In genomic region chr16:4645867-4646266, GRCm38 (mm10) we compare ENCODE assay signal across 18 mouse cellular contexts. TPM values are rescaled to one million over a fixed set of nuclear protein-coding genes. Genes with fewer than 3 reads are reported as not detected.
A peak's percentile ranks its signal among the peaks of the same experiment; 100 is the strongest.
DNase-seq lines count a peak whose midpoint lies in the region; ATAC-seq and TF ChIP-seq lines count a peak whose summit lies in the region.
"Had no signal": no experiment of that assay in that cellular context is flagged by ENCODE, and none has a peak within 500 bp of the region (broad histone marks: within the 10 kb centered on the region; RNA-seq: fewer than 3 reads in every experiment).

No protein-coding gene starts in this region.

- no peak for TF ChIP-seq CTCF in gastrocnemius, adult 2 months (IDR thresholded peaks at IDR 0.05)

- no peaks in the 10 kb centered on the region for H3K27me3 ChIP-seq in hindbrain, embryonic 10.5 days (ENCODE audit: insufficient read depth, poor library complexity, severe bottlenecking)
- no peaks in the 10 kb centered on the region for H3K27me3 ChIP-seq in hindbrain, embryonic 14.5 days (ENCODE audit: control insufficient read depth, insufficient read depth, low read length)
- H3K27me3 ChIP-seq in embryonic facial prominence, embryonic 10.5 days (replicated peaks; ENCODE audit: low read depth, poor library complexity, severe bottlenecking), result no peaks in the 10 kb centered on the region
- no peaks in the 10 kb centered on the region for H3K27me3 ChIP-seq in limb, embryonic 13.5 days
- H3K27me3 ChIP-seq: liver, embryonic 12.5 days; lung, embryonic 15.5 days had no signal

- no peak overlapping the region for H3K4me2 ChIP-seq in hindbrain, embryonic 14.5 days (replicated peaks)
- peak overlapping the region; percentile 45; the same call in 1 of the 2 replicates for H3K4me2 ChIP-seq in limb, embryonic 13.5 days (replicated peaks)
- H3K4me2 ChIP-seq: liver, embryonic 12.5 days; lung, embryonic 15.5 days had no signal

- no peak overlapping the region for H3K9ac ChIP-seq in hindbrain, embryonic 14.5 days
- peak overlapping the region; percentile 31; the same call in 1 of the 2 replicates for H3K9ac ChIP-seq in limb, embryonic 13.5 days
- H3K9ac ChIP-seq: liver, embryonic 12.5 days; lung, embryonic 15.5 days had no signal

- H3K4me3 ChIP-seq in gastrocnemius, adult 2 months, result no peak overlapping the region
- H3K4me3 ChIP-seq in hindbrain, embryonic 10.5 days, result no peak overlapping the region
- no peak overlapping the region for H3K4me3 ChIP-seq in hindbrain, embryonic 14.5 days (replicated peaks; ENCODE audit: low read length)
- no peak overlapping the region for H3K4me3 ChIP-seq in embryonic facial prominence, embryonic 10.5 days
- H3K4me3 ChIP-seq in limb, embryonic 13.5 days, result no peak overlapping the region
- H3K4me3 ChIP-seq: liver, embryonic 12.5 days; lung, embryonic 15.5 days had no signal

- 83% methylated on average over 4 of the region's 4 CpGs for WGBS in hindbrain, embryonic 10.5 days
- WGBS in hindbrain, embryonic 14.5 days, result 75% methylated on average over 4 of the region's 4 CpGs
- 81% methylated on average over 4 of the region's 4 CpGs for WGBS in embryonic facial prominence, embryonic 10.5 days
- 75% methylated on average over 4 of the region's 4 CpGs for WGBS in limb, embryonic 13.5 days

- peak; percentile 12 for DNase-seq in gastrocnemius, adult 2 months
- no peak for DNase-seq in gastrocnemius, postnatal 14 days
- no peak for DNase-seq in hindbrain, embryonic 10.5 days (ENCODE audit: low spot score)
- DNase-seq in hindbrain, embryonic 14.5 days (ENCODE audit: low spot score), result no peak
- DNase-seq in embryonic facial prominence, embryonic 10.5 days (ENCODE audit: low spot score), result no peak
- DNase-seq in T-cell, adult 2 months (ENCODE audit: low spot score), result no peak
- DNase-seq: adrenal gland, adult 8-10 months; cerebellum, postnatal 25 days; gastrocnemius, postnatal 10 days; kidney, adult 18-20 months; kidney, postnatal 4 days; retina, postnatal 1 day; right cerebral cortex, postnatal 4 days; thymus, postnatal 4 days had no signal

- peaks cover 85% of the 10 kb centered on the region for H3K4me1 ChIP-seq in hindbrain, embryonic 10.5 days (replicated peaks)
- peaks cover 25% of the 10 kb centered on the region for H3K4me1 ChIP-seq in hindbrain, embryonic 14.5 days (replicated peaks; ENCODE audit: control insufficient read depth, insufficient read depth, low read length)
- peaks cover 100% of the 10 kb centered on the region for H3K4me1 ChIP-seq in embryonic facial prominence, embryonic 10.5 days
- H3K4me1 ChIP-seq in limb, embryonic 13.5 days, result peaks cover 97% of the 10 kb centered on the region

- peak overlapping the region; percentile 78 for H3K27ac ChIP-seq in gastrocnemius, adult 2 months
- H3K27ac ChIP-seq in hindbrain, embryonic 10.5 days, result peak overlapping the region; percentile 66; the same call in 1 of the 2 replicates
- no peak overlapping the region for H3K27ac ChIP-seq in hindbrain, embryonic 14.5 days
- peak overlapping the region; percentile 68 for H3K27ac ChIP-seq in embryonic facial prominence, embryonic 10.5 days (replicated peaks)
- peak overlapping the region; percentile 82; the same call in 1 of the 2 replicates for H3K27ac ChIP-seq in limb, embryonic 13.5 days
- H3K27ac ChIP-seq: liver, embryonic 12.5 days had no signal

- intact Hi-C loops in gastrocnemius, adult 2 months (cut with DNase I), result no loop called here
- intact Hi-C loops in gastrocnemius, postnatal 14 days (cut with DNase I; ENCODE audit: low total_unique reads), result no loop called here

- H3K9me3 ChIP-seq in hindbrain, embryonic 10.5 days, result no peaks in the 10 kb centered on the region
- H3K9me3 ChIP-seq in hindbrain, embryonic 14.5 days (ENCODE audit: control insufficient read depth, low read length), result no peaks in the 10 kb centered on the region
- no peaks in the 10 kb centered on the region for H3K9me3 ChIP-seq in embryonic facial prominence, embryonic 10.5 days
- H3K9me3 ChIP-seq in limb, embryonic 13.5 days, result no peaks in the 10 kb centered on the region
- H3K9me3 ChIP-seq: liver, embryonic 12.5 days; lung, embryonic 15.5 days had no signal

- no peak for ATAC-seq in hindbrain, embryonic 14.5 days (ENCODE audit: low FRiP score)
- ATAC-seq in limb, embryonic 13.5 days (ENCODE audit: low FRiP score, low read depth), result no peak
- no peak for ATAC-seq in CD4-positive, CD25-positive, alpha-beta regulatory T cell, adult 4 months
- ATAC-seq: liver, embryonic 12.5 days had no signal

- H3K36me3 ChIP-seq in hindbrain, embryonic 10.5 days, result peaks cover 28% of the 10 kb centered on the region
- peaks cover 16% of the 10 kb centered on the region; the same call in 1 of the 2 replicates for H3K36me3 ChIP-seq in hindbrain, embryonic 14.5 days (replicated peaks; ENCODE audit: control insufficient read depth, insufficient read depth)
- peaks cover 71% of the 10 kb centered on the region for H3K36me3 ChIP-seq in embryonic facial prominence, embryonic 10.5 days (replicated peaks)
- peaks cover 74% of the 10 kb centered on the region for H3K36me3 ChIP-seq in limb, embryonic 13.5 days

RNA-seq across cellular contexts. Expression of gene Dnaja3, which starts 6.1 kb away (rescaled TPM):
- 100 to 1,000 TPM in 1 of 2 experiments, 10 to 100 TPM in 1; 86.4 to 110 TPM for total RNA-seq in gastrocnemius, adult 2 months (2021)
- total RNA-seq in gastrocnemius, postnatal 14 days (2021), result 100 to 1,000 TPM in 1 of 2 experiments, 10 to 100 TPM in 1; 88.0 to 100 TPM
- polyA plus RNA-seq in hindbrain, embryonic 10.5 days (2016; fragmentation: Nextera tagmentation; extraction: Ambion mirVana), result 60.7 and 62.7 TPM in 2 replicates
- polyA plus RNA-seq in hindbrain, embryonic 14.5 days (2014; fragmentation: Nextera tagmentation; extraction: Ambion mirVana), result 54.6 and 64.8 TPM in 2 replicates
- 66.6 and 66.7 TPM in 2 replicates for polyA plus RNA-seq in embryonic facial prominence, embryonic 10.5 days (2016; fragmentation: Nextera tagmentation; extraction: Ambion mirVana)
- polyA plus RNA-seq in limb, embryonic 13.5 days (2015; fragmentation: Nextera tagmentation; extraction: Ambion mirVana), result 56.6 and 60.0 TPM in 2 replicates
- polyA plus RNA-seq in CD4-positive, CD25-positive, alpha-beta regulatory T cell, adult 4 months (2017; shearing (Covaris generic)), result 10 to 100 TPM; 24.4 to 29.0 TPM

RNA-seq across cellular contexts. Expression of gene Vasn, which starts 6.1 kb away (rescaled TPM):
- 1 to 10 TPM; 4.8 to 6.0 TPM for total RNA-seq in gastrocnemius, adult 2 months (2021)
- 1 to 10 TPM; 7.6 to 8.4 TPM for total RNA-seq in gastrocnemius, postnatal 14 days (2021)
- 10.3 and 12.6 TPM in 2 replicates for polyA plus RNA-seq in hindbrain, embryonic 10.5 days (2016; fragmentation: Nextera tagmentation; extraction: Ambion mirVana)
- 6.4 and 6.6 TPM in 2 replicates for polyA plus RNA-seq in hindbrain, embryonic 14.5 days (2014; fragmentation: Nextera tagmentation; extraction: Ambion mirVana)
- polyA plus RNA-seq in embryonic facial prominence, embryonic 10.5 days (2016; fragmentation: Nextera tagmentation; extraction: Ambion mirVana), result 14.4 and 16.2 TPM in 2 replicates
- 35.6 and 35.9 TPM in 2 replicates for polyA plus RNA-seq in limb, embryonic 13.5 days (2015; fragmentation: Nextera tagmentation; extraction: Ambion mirVana)
- polyA plus RNA-seq in CD4-positive, CD25-positive, alpha-beta regulatory T cell, adult 4 months (2017; shearing (Covaris generic)), result 1 to 10 TPM; 2.2 to 2.9 TPM

RNA-seq across cellular contexts. Expression of gene Pam16, which starts 21.1 kb away (rescaled TPM):
- 100 to 1,000 TPM in 1 of 2 experiments, 10 to 100 TPM in 1; 97.4 to 112 TPM for total RNA-seq in gastrocnemius, adult 2 months (2021)
- 10 to 100 TPM; 68.0 to 74.9 TPM for total RNA-seq in gastrocnemius, postnatal 14 days (2021)
- polyA plus RNA-seq in hindbrain, embryonic 10.5 days (2016; fragmentation: Nextera tagmentation; extraction: Ambion mirVana), result 88.0 and 131 TPM in 2 replicates
- polyA plus RNA-seq in hindbrain, embryonic 14.5 days (2014; fragmentation: Nextera tagmentation; extraction: Ambion mirVana), result 174 and 193 TPM in 2 replicates
- polyA plus RNA-seq in embryonic facial prominence, embryonic 10.5 days (2016; fragmentation: Nextera tagmentation; extraction: Ambion mirVana), result 92.6 and 97.5 TPM in 2 replicates
- 105 and 106 TPM in 2 replicates for polyA plus RNA-seq in limb, embryonic 13.5 days (2015; fragmentation: Nextera tagmentation; extraction: Ambion mirVana)
- 10 to 100 TPM; 35.7 TPM for polyA plus RNA-seq in CD4-positive, CD25-positive, alpha-beta regulatory T cell, adult 4 months (2017; shearing (Covaris generic))

RNA-seq across cellular contexts. Expression of gene Coro7, which starts 33.7 kb away (rescaled TPM):
- 10 to 100 TPM; 12.1 to 13.6 TPM for total RNA-seq in gastrocnemius, adult 2 months (2021)
- total RNA-seq in gastrocnemius, postnatal 14 days (2021), result 10 to 100 TPM; 13.9 to 17.8 TPM
- 24.4 and 25.5 TPM in 2 replicates for polyA plus RNA-seq in hindbrain, embryonic 10.5 days (2016; fragmentation: Nextera tagmentation; extraction: Ambion mirVana)
- polyA plus RNA-seq in hindbrain, embryonic 14.5 days (2014; fragmentation: Nextera tagmentation; extraction: Ambion mirVana), result 24.1 and 27.2 TPM in 2 replicates
- 23.3 and 23.9 TPM in 2 replicates for polyA plus RNA-seq in embryonic facial prominence, embryonic 10.5 days (2016; fragmentation: Nextera tagmentation; extraction: Ambion mirVana)
- polyA plus RNA-seq in limb, embryonic 13.5 days (2015; fragmentation: Nextera tagmentation; extraction: Ambion mirVana), result 19.6 and 20.8 TPM in 2 replicates
- 100 to 1,000 TPM; 102 to 174 TPM for polyA plus RNA-seq in CD4-positive, CD25-positive, alpha-beta regulatory T cell, adult 4 months (2017; shearing (Covaris generic))

RNA-seq across cellular contexts. Expression of gene Glis2, which starts 51.4 kb away (rescaled TPM):
- total RNA-seq in gastrocnemius, adult 2 months (2021), result 1 to 10 TPM; 5.2 to 6.9 TPM
- 10 to 100 TPM; 11.8 to 15.2 TPM for total RNA-seq in gastrocnemius, postnatal 14 days (2021)
- polyA plus RNA-seq in hindbrain, embryonic 10.5 days (2016; fragmentation: Nextera tagmentation; extraction: Ambion mirVana), result 27.3 and 27.9 TPM in 2 replicates
- 18.1 and 19.0 TPM in 2 replicates for polyA plus RNA-seq in hindbrain, embryonic 14.5 days (2014; fragmentation: Nextera tagmentation; extraction: Ambion mirVana)
- polyA plus RNA-seq in embryonic facial prominence, embryonic 10.5 days (2016; fragmentation: Nextera tagmentation; extraction: Ambion mirVana), result 22.2 and 22.3 TPM in 2 replicates
- polyA plus RNA-seq in limb, embryonic 13.5 days (2015; fragmentation: Nextera tagmentation; extraction: Ambion mirVana), result 32.0 and 39.4 TPM in 2 replicates
- under 1 TPM in 1 of 2 experiments, not detected in 1; 0.73 TPM for polyA plus RNA-seq in CD4-positive, CD25-positive, alpha-beta regulatory T cell, adult 4 months (2017; shearing (Covaris generic))
